Mouse (Mus musculus) testis, adult 2 months (tissue): ENCODE measurements around the gene Sdad1.

Experiments used
- CTCF ChIP-seq: fragments of 200-500 bp; IDR thresholded peaks from 2 replicates; pipeline ENCODE4 v1.5.1; 2012; ENCODE audit warnings: low read depth, mild to moderate bottlenecking, inconsistent platforms, low read length, moderate library complexity; ENCODE audit not compliant: control insufficient read depth, insufficient read depth, insufficient replicate concordance
- POLR2A ChIP-seq: fragments of 200-500 bp; IDR thresholded peaks from 2 replicates; pipeline ENCODE4 v1.6.1; 2012; ENCODE audit warnings: low read depth, mild to moderate bottlenecking, inconsistent platforms, low read length, moderate library complexity; ENCODE audit not compliant: control insufficient read depth

DNA sequence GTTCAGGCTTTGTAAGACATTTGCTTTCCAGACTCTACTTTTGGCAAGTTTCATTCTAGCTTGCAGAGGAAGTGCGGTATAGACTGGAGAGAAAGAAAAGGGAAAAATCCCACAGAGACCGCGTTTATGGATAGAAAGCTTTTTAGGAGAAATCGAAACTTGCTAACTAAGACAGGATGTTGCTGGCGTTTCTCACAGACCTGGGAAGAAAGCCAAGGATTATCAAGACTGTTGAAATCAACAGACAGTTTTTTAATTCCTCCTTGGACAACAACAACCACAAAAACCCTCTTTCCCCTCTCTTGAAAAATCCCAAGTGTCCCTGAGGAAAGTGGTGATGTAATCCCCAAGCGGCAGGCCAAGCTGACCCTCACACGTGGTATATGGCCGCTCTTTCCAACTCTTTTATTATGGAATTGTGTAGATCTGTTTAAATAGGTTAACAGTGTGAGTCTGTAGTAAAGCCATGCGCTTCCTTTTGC, 22.1 kb upstream of the Sdad1 start:
- TF ChIP-seq CTCF = no peak
- TF ChIP-seq POLR2A = no peak
